Mouse (Mus musculus): ENCODE measurements around the gene Med24. TPM values are rescaled to one million over a fixed set of nuclear protein-coding genes. Genes with fewer than 3 reads are reported as not detected.
"Not testable (repeated sequence)": the region's sequence is repeated elsewhere in the genome, so short reads cannot be mapped to it uniquely, and the experiment has no call there.

The Med24 gene
- polyA plus RNA-seq, 1 experiment from 2014 or later: 64.7 TPM

GRCm38 (mm10) chr11:98741051-98741620 lies 11.9 kb upstream of the Med24 start:
- Histone ChIP-seq H3K4me3 (replicated peaks) (peak overlapping the region; percentile 93), H3K9ac (peak overlapping the region; percentile 90), H3K36me3 (no peaks in the 10 kb centered on the region), H3K9me3 (replicated peaks) (no peaks in the 10 kb centered on the region), H3K27ac (peak overlapping the region; percentile 95), H3K27me3 (no peaks in the 10 kb centered on the region), H3K4me2 (peak overlapping the region; percentile 84), H3K4me1 (peaks cover 58% of the 10 kb centered on the region)
- ATAC-seq (replicated peaks; ENCODE audit: low FRiP score): no peak; the same call in 1 of the 2 replicates
- WGBS: under 1% methylated on average over 17 of the region's 17 CpGs

- no peaks in the 10 kb centered on the region for H3K36me3 ChIP-seq
- H3K4me2 ChIP-seq: peak within 1 kb of the TSS; percentile 84
- H3K9me3 ChIP-seq (replicated peaks): no peaks in the 10 kb centered on the region
- no peaks in the 10 kb centered on the region for H3K27me3 ChIP-seq
- WGBS: under 1% methylated on average over 22 of the region's 22 CpGs
- peak; percentile 72 for ATAC-seq (replicated peaks; ENCODE audit: low FRiP score)
- H3K27ac ChIP-seq: peak within 1 kb of the TSS; percentile 95
- peak within 1 kb of the TSS; percentile 93 for H3K4me3 ChIP-seq (replicated peaks)
- H3K9ac ChIP-seq: peak within 1 kb of the TSS; percentile 90
- H3K4me1 ChIP-seq: peaks cover 52% of the 10 kb centered on the region
These were observed 11.3 kb upstream of the Med24 start, which contains the start of gene Thra for GRCm38 (mm10) chr11:98740393-98741050. Gene Thra, plus strand, starts transcription at chr11:98740638.

- Histone ChIP-seq H3K4me2 (peak overlapping the region; percentile 84), H3K4me1 (peaks cover 47% of the 10 kb centered on the region), H3K27ac (peak overlapping the region; percentile 95), H3K9me3 (replicated peaks) (no peaks in the 10 kb centered on the region), H3K27me3 (no peaks in the 10 kb centered on the region), H3K36me3 (no peaks in the 10 kb centered on the region), H3K4me3 (replicated peaks) (peak overlapping the region; percentile 93), H3K9ac (peak overlapping the region; percentile 90)
- no peak for ATAC-seq (replicated peaks; ENCODE audit: low FRiP score)
- WGBS: 12% methylated on average over 8 of the region's 8 CpGs
These were observed 10.8 kb upstream of the Med24 start for GRCm38 (mm10) chr11:98740026-98740392.

GRCm38 (mm10) chr11:98738925-98739324 lies 9.7 kb upstream of the Med24 start:
- ATAC-seq (replicated peaks; ENCODE audit: low FRiP score): no peak
- no peak overlapping the region for H3K27ac ChIP-seq
- 78% methylated on average over 9 of the region's 9 CpGs for WGBS
- peaks cover 5% of the 10 kb centered on the region for H3K9me3 ChIP-seq (replicated peaks)
- no peak overlapping the region for H3K4me3 ChIP-seq (replicated peaks)
- H3K9ac ChIP-seq: no peak overlapping the region
- H3K4me2 ChIP-seq: no peak overlapping the region
- H3K36me3 ChIP-seq: no peaks in the 10 kb centered on the region
- H3K27me3 ChIP-seq: no peaks in the 10 kb centered on the region
- H3K4me1 ChIP-seq: peaks cover 36% of the 10 kb centered on the region

GRCm38 (mm10) chr11:98738428-98738911 lies 9.2 kb upstream of the Med24 start:
- no peak overlapping the region for H3K9ac ChIP-seq
- WGBS: 56% methylated on average over 4 of the region's 4 CpGs
- no peak overlapping the region for H3K4me2 ChIP-seq
- no peak overlapping the region for H3K4me3 ChIP-seq (replicated peaks)
- H3K36me3 ChIP-seq: no peaks in the 10 kb centered on the region
- peaks cover 5% of the 10 kb centered on the region for H3K9me3 ChIP-seq (replicated peaks)
- H3K4me1 ChIP-seq: peaks cover 32% of the 10 kb centered on the region
- H3K27me3 ChIP-seq: no peaks in the 10 kb centered on the region
- no peak for ATAC-seq (replicated peaks; ENCODE audit: low FRiP score)
- no peak overlapping the region for H3K27ac ChIP-seq

- H3K36me3 ChIP-seq; H3K9ac ChIP-seq; H3K27me3 ChIP-seq; H3K4me2 ChIP-seq; H3K27ac ChIP-seq; ATAC-seq (replicated peaks; ENCODE audit: low FRiP score); H3K9me3 ChIP-seq (replicated peaks); H3K4me3 ChIP-seq (replicated peaks): not testable (repeated sequence)
- H3K4me1 ChIP-seq: peaks cover 19% of the 10 kb centered on the region
- 85% methylated on average over 2 of the region's 2 CpGs for WGBS
These were observed 8.0 kb upstream of the Med24 start for GRCm38 (mm10) chr11:98737220-98737619.

GRCm38 (mm10) chr11:98736176-98736575 lies 6.9 kb upstream of the Med24 start:
- Histone ChIP-seq H3K4me3 (replicated peaks) (no peak overlapping the region), H3K9ac (no peak overlapping the region), H3K36me3 (no peaks in the 10 kb centered on the region), H3K9me3 (replicated peaks) (peaks cover 5% of the 10 kb centered on the region), H3K4me1 (peaks cover 15% of the 10 kb centered on the region), H3K27me3 (no peaks in the 10 kb centered on the region), H3K4me2 (no peak overlapping the region), H3K27ac (no peak overlapping the region)
- WGBS: 87% methylated on average over 1 of the region's 1 CpGs
- no peak for ATAC-seq (replicated peaks; ENCODE audit: low FRiP score)

GRCm38 (mm10) chr11:98735111-98735510 lies 5.9 kb upstream of the Med24 start:
- H3K36me3 ChIP-seq: no peaks in the 10 kb centered on the region

GRCm38 (mm10) chr11:98734020-98734419 lies 4.8 kb upstream of the Med24 start:
- no peak overlapping the region for H3K4me2 ChIP-seq
- H3K4me3 ChIP-seq (replicated peaks): no peak overlapping the region
- no peak for ATAC-seq (replicated peaks; ENCODE audit: low FRiP score)
- H3K9me3 ChIP-seq (replicated peaks): peaks cover 5% of the 10 kb centered on the region
- no peak overlapping the region for H3K27ac ChIP-seq
- H3K36me3 ChIP-seq: no peaks in the 10 kb centered on the region
- no peaks in the 10 kb centered on the region for H3K27me3 ChIP-seq
- 77% methylated on average over 3 of the region's 3 CpGs for WGBS
- peaks cover 3% of the 10 kb centered on the region; the same call in 1 of the 2 replicates for H3K4me1 ChIP-seq
- H3K9ac ChIP-seq: no peak overlapping the region

More at GRCm38 (mm10) chr11:98735111-98735510, 5.9 kb upstream of the Med24 start:
- H3K4me2 ChIP-seq: no peak overlapping the region
- H3K27me3 ChIP-seq: no peaks in the 10 kb centered on the region
- H3K4me3 ChIP-seq (replicated peaks): no peak overlapping the region
- no peak overlapping the region for H3K27ac ChIP-seq
- WGBS: 92% methylated on average over 4 of the region's 4 CpGs
- H3K4me1 ChIP-seq: peaks cover 5% of the 10 kb centered on the region
- no peak for ATAC-seq (replicated peaks; ENCODE audit: low FRiP score)
- peaks cover 5% of the 10 kb centered on the region for H3K9me3 ChIP-seq (replicated peaks)
- H3K9ac ChIP-seq: no peak overlapping the region

GRCm38 (mm10) chr11:98731134-98731533 lies 1.9 kb upstream of the Med24 start:
- Histone ChIP-seq H3K4me2 (no peak overlapping the region), H3K9ac (no peak overlapping the region), H3K4me3 (replicated peaks) (no peak overlapping the region), H3K27me3 (no peaks in the 10 kb centered on the region), H3K9me3 (replicated peaks) (peaks cover 5% of the 10 kb centered on the region), H3K27ac (no peak overlapping the region), H3K4me1 (peaks cover 11% of the 10 kb centered on the region), H3K36me3 (peaks cover 13% of the 10 kb centered on the region)
- WGBS: 56% methylated on average over 5 of the region's 5 CpGs
- ATAC-seq (replicated peaks; ENCODE audit: low FRiP score): no peak

GRCm38 (mm10) chr11:98730727-98731126 lies 1.5 kb upstream of the Med24 start:
- ATAC-seq (replicated peaks; ENCODE audit: low FRiP score): no peak
- Histone ChIP-seq H3K36me3 (peaks cover 17% of the 10 kb centered on the region), H3K27ac (no peak overlapping the region), H3K4me3 (replicated peaks) (no peak overlapping the region), H3K9me3 (replicated peaks) (peaks cover 5% of the 10 kb centered on the region), H3K4me1 (peaks cover 11% of the 10 kb centered on the region), H3K4me2 (no peak overlapping the region), H3K27me3 (no peaks in the 10 kb centered on the region), H3K9ac (no peak overlapping the region)
- 69% methylated on average over 4 of the region's 4 CpGs for WGBS

- Histone ChIP-seq H3K27ac (no peak overlapping the region), H3K36me3 (peaks cover 40% of the 10 kb centered on the region), H3K4me2 (no peak overlapping the region), H3K4me3 (replicated peaks) (no peak overlapping the region), H3K27me3 (no peaks in the 10 kb centered on the region), H3K9ac (no peak overlapping the region), H3K4me1 (peaks cover 20% of the 10 kb centered on the region), H3K9me3 (replicated peaks) (no peaks in the 10 kb centered on the region)
- 94% methylated on average over 15 of the region's 15 CpGs for WGBS
- no peak for ATAC-seq (replicated peaks; ENCODE audit: low FRiP score)
These were observed 3.2 kb downstream of the Med24 start for GRCm38 (mm10) chr11:98725926-98726506.

All from kidney, embryonic 15.5 days (tissue).